Mouse (Mus musculus) lung, embryonic 16.5 days (tissue): ENCODE measurements at regions not wholly inside any gene's neighbourhood (a gene's known extent, or its start where the extent isn't known, plus 50 kb on each side); places are given as distances from the start of the nearest gene placed in this dataset.

Source experiments
- ATAC-seq: fragments of 200-750 bp; cut with Nextera tagmentation; 2 replicates; pipeline ENCODE4 v1.8.0; 2017; ENCODE audit warnings: low read depth, mild to moderate bottlenecking, moderate library complexity
- H3K27ac ChIP-seq: fragments of 300-500 bp; sonication (generic); 2 replicates; pipeline ENCODE4 v1.5.1; 2014; ENCODE audit warnings: mild to moderate bottlenecking, control low read depth, low read length
- H3K27me3 ChIP-seq: fragments of 300-500 bp; sonication (generic); 2 replicates; pipeline ENCODE4 v1.6.1; 2014; ENCODE audit warnings: low read depth, low read length, mixed read lengths; ENCODE audit not compliant: control insufficient read depth, insufficient read depth
- H3K36me3 ChIP-seq: fragments of 300-500 bp; sonication (generic); 2 replicates; pipeline ENCODE4 v1.6.1; 2014; ENCODE audit warnings: low read length; ENCODE audit not compliant: control insufficient read depth, insufficient read depth
- H3K4me1 ChIP-seq: fragments of 300-500 bp; sonication (generic); replicated peaks from 2 replicates; pipeline ENCODE4 v1.6.1; 2014; ENCODE audit warnings: low read length, mixed read lengths; ENCODE audit not compliant: control insufficient read depth, insufficient read depth
- H3K4me2 ChIP-seq: fragments of 300-500 bp; sonication (generic); 2 replicates; pipeline ENCODE4 v1.6.1; 2014; ENCODE audit warnings: low read depth, low read length, control low read depth
- H3K4me3 ChIP-seq: fragments of 300-500 bp; sonication (generic); 2 replicates; pipeline ENCODE4 v1.5.1; 2014; ENCODE audit warnings: mild to moderate bottlenecking, low read length, control low read depth
- H3K9ac ChIP-seq: fragments of 300-500 bp; sonication (generic); 2 replicates; pipeline ENCODE4 v1.6.1; 2014; ENCODE audit warnings: low read length, control low read depth
- H3K9me3 ChIP-seq: fragments of 300-500 bp; sonication (generic); 2 replicates; pipeline ENCODE4 v1.6.1; 2016; ENCODE audit warnings: low read length; ENCODE audit not compliant: control insufficient read depth
- WGBS: fragments of 180-500 bp; shearing (Covaris S2); extraction: QIAGEN DNeasy Blood & Tissue Kit; methylation state at CpG from one replicate; pipeline ENCODE4 v1.1.7; 2014; 5-methylcytosine and 5-hydroxymethylcytosine counted together

DNA sequence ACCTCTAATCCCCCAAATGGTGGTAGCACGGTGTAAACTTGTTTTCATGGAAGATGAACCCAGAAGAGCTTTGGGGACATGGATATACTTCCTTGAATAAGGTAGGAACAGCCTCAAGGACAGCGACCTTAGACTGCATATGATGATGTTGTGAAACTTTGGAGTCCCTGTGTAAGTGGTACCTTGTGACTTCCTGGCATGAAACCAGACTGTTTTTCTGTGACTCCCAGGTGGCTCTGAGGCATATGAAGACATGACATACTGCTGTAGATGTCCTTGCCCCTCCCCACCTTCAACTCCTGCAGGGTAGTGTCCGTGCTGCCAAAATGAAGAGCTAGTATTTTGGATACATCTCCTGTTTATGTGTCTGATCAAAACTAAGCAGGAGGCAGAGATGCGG, 138.1 kb downstream of the Sox9 start:
- 84% methylated on average over 4 of the region's 4 CpGs for WGBS

GRCm38 (mm10) chr11:112924577-112924976, 142.6 kb downstream of the Sox9 start:
- ATAC-seq: no peak
- peaks cover 7% of the 10 kb centered on the region; the same call in 1 of the 2 replicates for H3K4me1 ChIP-seq
- H3K4me3 ChIP-seq: no peak overlapping the region
- H3K9me3 ChIP-seq: no peaks in the 10 kb centered on the region
- H3K9ac ChIP-seq: no peak overlapping the region
- H3K4me2 ChIP-seq: no peak overlapping the region
- H3K27me3 ChIP-seq: no peaks in the 10 kb centered on the region
- peak overlapping the region; percentile 41 for H3K27ac ChIP-seq
- 48% methylated on average over 1 of the region's 1 CpGs for WGBS
- no peaks in the 10 kb centered on the region for H3K36me3 ChIP-seq

More for the DNA sequence above, 138.1 kb downstream of the Sox9 start:
- Histone ChIP-seq H3K27ac (no peak overlapping the region), H3K4me2 (no peak overlapping the region), H3K4me1 (peaks cover 7% of the 10 kb centered on the region; the same call in 1 of the 2 replicates), H3K27me3 (no peaks in the 10 kb centered on the region), H3K9ac (no peak overlapping the region), H3K4me3 (no peak overlapping the region), H3K9me3 (no peaks in the 10 kb centered on the region), H3K36me3 (no peaks in the 10 kb centered on the region)
- no peak for ATAC-seq

DNA sequence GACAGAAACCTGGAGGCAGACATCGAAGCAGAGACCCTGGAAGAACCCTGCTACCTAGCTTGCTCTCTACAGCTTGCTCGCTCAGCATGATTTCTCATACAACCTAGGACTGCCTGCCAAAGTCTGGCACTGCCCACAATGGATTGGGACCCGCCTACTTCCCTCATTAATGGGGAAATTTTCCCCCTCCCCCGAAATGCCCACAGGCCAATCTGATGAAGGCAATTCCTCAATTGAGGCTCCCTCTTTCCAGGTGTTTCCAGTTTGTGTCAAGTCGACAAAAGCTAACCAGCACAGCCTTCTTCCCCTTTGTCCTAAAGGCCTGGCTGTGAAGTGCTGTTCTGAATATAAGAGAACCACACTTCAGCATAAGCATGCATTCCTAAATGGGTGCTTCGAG, 143.1 kb downstream of the Sox9 start:
- H3K9me3 ChIP-seq: no peaks in the 10 kb centered on the region
- no peaks in the 10 kb centered on the region for H3K27me3 ChIP-seq
- H3K9ac ChIP-seq: no peak overlapping the region
- H3K4me1 ChIP-seq: peaks cover 11% of the 10 kb centered on the region
- H3K4me2 ChIP-seq: no peak overlapping the region
- ATAC-seq: peak; percentile 59
- 52% methylated on average over 6 of the region's 6 CpGs for WGBS
- H3K36me3 ChIP-seq: no peaks in the 10 kb centered on the region
- no peak overlapping the region for H3K4me3 ChIP-seq
- peak overlapping the region; percentile 41 for H3K27ac ChIP-seq

DNA sequence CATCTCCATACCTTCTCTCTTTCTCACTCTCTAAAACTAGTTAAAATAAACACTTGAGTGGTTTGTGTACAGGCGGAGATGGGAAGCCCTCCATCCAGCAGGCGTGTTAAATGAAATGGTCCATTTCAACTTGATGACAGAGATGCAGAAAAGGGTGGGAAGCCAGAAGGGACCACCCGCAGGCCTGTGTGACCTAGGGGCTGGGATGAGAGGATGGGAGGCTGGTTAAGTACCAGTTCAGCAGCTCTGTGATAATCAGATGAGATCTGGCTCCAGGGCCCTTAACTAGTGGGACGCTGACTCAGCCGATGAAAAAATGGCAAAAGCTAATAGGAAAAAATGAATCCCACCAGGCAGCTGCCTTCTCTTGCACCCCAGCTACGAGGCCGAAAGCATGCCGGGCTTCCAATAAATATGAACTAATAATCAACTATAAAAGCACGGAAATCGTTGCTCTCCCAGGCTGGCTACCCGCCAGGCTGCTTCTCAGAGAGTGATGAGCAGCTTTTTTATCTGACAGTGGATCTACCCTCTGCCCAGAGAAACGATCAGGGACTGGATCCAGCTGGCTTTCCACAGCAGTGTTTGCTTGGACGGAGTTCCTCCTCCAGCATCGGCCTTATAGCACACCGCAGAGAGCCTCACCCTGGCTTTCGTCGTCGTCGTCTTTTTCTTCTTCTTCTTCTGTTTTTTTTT, 144.5 kb downstream of the Sox9 start:
- H3K27me3 ChIP-seq: no peaks in the 10 kb centered on the region
- H3K4me2 ChIP-seq: no peak overlapping the region
- no peak overlapping the region for H3K4me3 ChIP-seq
- 35% methylated on average over 19 of the region's 19 CpGs for WGBS
- H3K27ac ChIP-seq: no peak overlapping the region
- peaks cover 15% of the 10 kb centered on the region for H3K4me1 ChIP-seq
- no peaks in the 10 kb centered on the region for H3K9me3 ChIP-seq
- ATAC-seq: peak; percentile 72
- no peak overlapping the region for H3K9ac ChIP-seq
- no peaks in the 10 kb centered on the region for H3K36me3 ChIP-seq

- Histone ChIP-seq H3K36me3 (no peaks in the 10 kb centered on the region), H3K27ac (peak overlapping the region; percentile 59), H3K4me2 (0 out of 2 replicates have a peak overlapping the region, but pooled peaks have one; percentile 6), H3K27me3 (no peaks in the 10 kb centered on the region), H3K9me3 (no peaks in the 10 kb centered on the region), H3K9ac (no peak overlapping the region), H3K4me1 (peaks cover 8% of the 10 kb centered on the region), H3K4me3 (no peak overlapping the region)
- WGBS: 32% methylated on average over 10 of the region's 10 CpGs
- peak; percentile 66 for ATAC-seq
Observed at GRCm38 (mm10) chr11:112930186-112930808, 148.3 kb downstream of the Sox9 start.

GRCm38 (mm10) chr11:112938035-112938434, 156.0 kb downstream of the Sox9 start:
- H3K4me2 ChIP-seq: no peak overlapping the region
- no peaks in the 10 kb centered on the region for H3K27me3 ChIP-seq
- no peaks in the 10 kb centered on the region; the same call in 1 of the 2 replicates for H3K4me1 ChIP-seq
- no peak overlapping the region for H3K4me3 ChIP-seq
- H3K27ac ChIP-seq: no peak overlapping the region
- ATAC-seq: no peak
- 84% methylated on average over 10 of the region's 10 CpGs for WGBS
- H3K9ac ChIP-seq: no peak overlapping the region
- no peaks in the 10 kb centered on the region for H3K36me3 ChIP-seq
- H3K9me3 ChIP-seq: no peaks in the 10 kb centered on the region

DNA sequence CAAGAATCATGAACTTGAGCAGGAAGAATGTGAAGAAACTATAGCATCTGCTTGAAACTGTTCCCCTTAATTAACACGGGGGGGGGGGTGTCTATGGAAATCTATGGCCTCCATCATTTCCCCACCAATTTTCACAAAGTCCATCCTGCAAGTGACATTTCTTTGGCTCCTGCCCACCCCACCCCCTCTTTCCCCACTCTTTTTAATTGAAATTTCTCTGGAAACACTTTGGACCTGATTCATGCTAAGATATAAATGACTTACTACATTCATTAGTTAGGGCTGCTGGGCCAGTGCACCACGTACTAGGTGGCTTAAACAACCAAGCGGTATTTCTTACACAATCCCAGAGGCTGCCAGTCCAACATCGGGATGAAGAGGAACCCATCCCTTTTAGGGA, 169.4 kb downstream of the Sox9 start:
- H3K4me3 ChIP-seq: no peak overlapping the region
- no peak for ATAC-seq
- peaks cover 6% of the 10 kb centered on the region; the same call in 1 of the 2 replicates for H3K4me1 ChIP-seq
- WGBS: 70% methylated on average over 4 of the region's 4 CpGs
- no peak overlapping the region for H3K9ac ChIP-seq
- H3K9me3 ChIP-seq: no peaks in the 10 kb centered on the region
- H3K27ac ChIP-seq: no peak overlapping the region
- no peak overlapping the region for H3K4me2 ChIP-seq
- no peaks in the 10 kb centered on the region for H3K27me3 ChIP-seq
- no peaks in the 10 kb centered on the region for H3K36me3 ChIP-seq

GRCm38 (mm10) chr11:112952356-112952755, 170.3 kb downstream of the Sox9 start:
- no peak overlapping the region for H3K9ac ChIP-seq
- peaks cover 6% of the 10 kb centered on the region; the same call in 1 of the 2 replicates for H3K4me1 ChIP-seq
- no peak for ATAC-seq
- no peak overlapping the region for H3K27ac ChIP-seq
- H3K4me2 ChIP-seq: no peak overlapping the region
- H3K9me3 ChIP-seq: no peaks in the 10 kb centered on the region
- no peak overlapping the region for H3K4me3 ChIP-seq
- WGBS: 83% methylated on average over 10 of the region's 10 CpGs
- H3K36me3 ChIP-seq: no peaks in the 10 kb centered on the region
- H3K27me3 ChIP-seq: no peaks in the 10 kb centered on the region

DNA sequence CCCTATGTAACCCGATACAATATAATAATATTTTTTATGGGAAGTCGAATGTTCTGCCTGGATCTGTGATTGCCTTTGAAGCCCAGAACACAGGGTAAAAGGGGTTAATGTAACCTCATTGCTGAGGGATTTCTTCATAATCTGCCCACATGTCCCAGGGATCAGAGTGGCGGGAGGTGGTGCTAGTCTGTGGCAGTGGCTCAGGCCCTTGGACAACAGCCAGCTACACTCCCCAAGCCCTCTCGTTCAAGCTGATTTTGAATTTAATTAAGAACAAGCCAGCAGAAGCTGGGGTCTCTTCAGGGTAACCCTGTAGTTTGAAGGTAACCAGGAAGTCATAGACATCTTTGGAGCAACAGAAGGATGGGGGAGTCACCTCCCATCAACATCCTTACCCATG, 171.5 kb downstream of the Sox9 start:
- ATAC-seq: no peak
- H3K27ac ChIP-seq: no peak overlapping the region
- no peaks in the 10 kb centered on the region for H3K36me3 ChIP-seq
- H3K4me1 ChIP-seq: peaks cover 6% of the 10 kb centered on the region; the same call in 1 of the 2 replicates
- no peak overlapping the region for H3K9ac ChIP-seq
- 29% methylated on average over 4 of the region's 4 CpGs for WGBS
- no peak overlapping the region for H3K4me2 ChIP-seq
- no peak overlapping the region for H3K4me3 ChIP-seq
- H3K27me3 ChIP-seq: no peaks in the 10 kb centered on the region
- H3K9me3 ChIP-seq: no peaks in the 10 kb centered on the region
